Mouse (Mus musculus) adrenal gland, postnatal 0 days (tissue): ENCODE results near the gene Yeats2. TPM values are rescaled to one million over a fixed set of nuclear protein-coding genes. Genes with fewer than 3 reads are reported as not detected.

ENCODE experiments used
- polyA plus RNA-seq: library from polyadenylated mRNA; unstranded; fragments of >200 nt; fragmentation: Nextera tagmentation; extraction: Ambion mirVana; gene quantifications from 2 replicates; pipeline ENCODE4 v1.2.1, GENCODE M21; 2015

Gene Yeats2
- 8.0 and 12.0 TPM in 2 replicates for polyA plus RNA-seq

DNA sequence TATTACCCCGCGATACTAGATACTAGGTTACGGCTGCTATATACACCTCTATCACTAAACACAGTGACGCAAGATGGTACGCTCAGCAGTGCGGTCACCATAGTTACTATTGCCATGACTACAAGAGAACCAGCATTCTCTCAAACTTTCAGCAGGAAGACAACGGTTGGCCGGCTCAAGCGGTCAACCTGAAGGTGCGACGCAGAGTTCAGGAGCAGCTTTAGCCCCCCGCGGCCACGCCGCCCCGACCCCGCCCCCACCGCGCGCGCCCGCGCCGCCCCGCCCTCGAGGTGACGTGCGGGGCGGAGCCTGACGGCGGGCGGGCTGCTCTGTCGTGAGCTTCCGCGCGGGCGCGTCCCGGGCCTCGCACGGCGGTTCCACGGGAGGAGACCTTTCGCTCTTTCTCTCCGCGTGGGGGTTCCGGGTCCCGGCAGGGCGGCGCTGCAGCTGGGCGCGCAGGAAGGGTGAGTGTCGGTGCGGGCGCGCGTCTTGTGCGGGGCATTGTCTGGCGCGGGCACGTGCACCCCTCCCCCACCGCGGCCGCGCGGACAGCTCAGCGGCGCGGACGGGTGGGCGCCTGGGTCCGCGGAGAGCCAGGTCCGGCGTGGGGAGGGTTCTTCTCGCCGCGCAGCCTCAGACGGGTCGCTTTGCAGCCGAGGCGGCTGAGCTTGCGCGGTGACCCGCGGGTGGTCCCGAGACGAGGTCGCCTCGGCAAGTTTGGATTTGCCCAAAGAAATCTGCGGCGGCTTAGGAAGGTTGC, at the start of gene Yeats2:
Gene Yeats2, plus strand, starts transcription at position 292 of the 760 bp plus-strand sequence.

DNA sequence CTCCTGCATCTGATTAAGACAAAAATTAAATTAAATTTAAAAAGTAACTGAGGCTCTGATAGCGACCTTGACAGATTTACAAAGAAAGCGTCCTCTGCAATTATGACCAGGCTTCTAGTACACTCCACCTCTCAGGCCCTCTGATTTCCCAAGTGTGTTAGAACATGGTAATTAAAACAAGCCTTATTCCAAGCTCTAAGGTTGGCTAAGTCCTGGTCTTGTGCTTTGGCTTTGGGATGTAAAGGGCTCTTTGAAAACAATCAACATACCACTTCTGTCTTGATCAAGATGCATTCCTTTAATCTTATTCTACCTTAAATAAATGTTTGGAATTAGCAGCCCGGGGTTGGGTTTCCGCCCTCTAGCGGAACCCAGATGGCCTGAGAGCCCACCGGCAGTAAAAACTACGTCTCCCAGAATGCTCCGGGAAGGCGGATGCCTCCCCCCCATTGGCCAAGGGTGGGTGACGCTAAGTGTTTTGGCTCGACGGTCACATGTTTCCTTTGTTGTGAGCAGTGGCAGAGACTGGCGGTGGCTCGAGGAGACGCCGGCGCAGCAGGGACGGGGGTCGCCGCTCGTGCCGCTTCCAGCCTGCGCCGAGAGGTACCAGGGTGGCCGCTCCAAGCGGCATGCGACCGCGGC, 43.7 kb upstream of the Yeats2 start, which contains the start of gene Klhl24:
Gene Klhl24, plus strand, starts transcription at position 474 of the 642 bp plus-strand sequence.

DNA sequence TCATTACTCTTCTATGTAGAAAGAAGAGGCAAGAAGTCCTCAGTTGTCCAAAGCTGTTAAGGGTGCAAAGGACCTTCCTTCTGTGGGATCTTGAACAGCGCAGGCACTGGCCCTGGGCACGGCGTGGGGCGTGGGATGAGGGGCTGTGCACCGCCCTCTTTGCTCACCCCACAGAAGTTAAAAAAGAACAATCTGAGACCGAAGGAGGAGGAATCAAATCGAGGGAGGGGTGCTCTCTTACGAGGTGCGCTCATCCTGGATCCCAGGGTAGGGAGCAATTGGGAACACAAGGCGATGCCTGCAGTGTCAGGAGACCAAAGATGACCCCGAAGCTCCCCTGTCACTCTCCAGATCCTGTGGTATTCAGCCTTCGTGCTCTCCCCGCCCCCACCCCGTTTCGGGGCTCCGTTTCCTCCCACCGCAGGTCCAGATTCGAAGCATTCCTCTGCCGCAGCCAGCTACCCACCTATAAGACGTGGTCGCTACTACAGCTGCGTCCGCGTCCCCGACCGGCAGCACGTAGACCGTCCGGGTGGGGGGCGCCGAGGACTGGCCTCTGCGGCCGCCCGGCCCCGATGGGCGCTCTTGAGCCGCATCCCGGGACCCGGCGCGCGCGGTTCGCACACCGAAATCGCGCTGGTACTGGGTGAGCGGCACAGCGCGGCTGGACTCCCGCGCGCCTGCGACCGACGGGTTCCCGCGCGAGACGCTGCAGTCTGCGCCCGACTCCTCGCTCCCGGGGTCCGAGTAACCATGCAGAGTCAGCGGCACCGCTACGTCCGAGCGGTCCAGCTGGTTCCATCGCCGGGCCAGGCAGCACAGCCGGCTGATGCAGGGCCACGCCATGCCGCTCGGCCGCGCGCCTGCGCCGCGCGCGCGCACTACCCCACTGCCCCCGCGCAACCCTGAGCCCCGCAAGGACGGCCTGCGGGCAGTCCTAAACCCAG, 99.9 kb downstream of the Yeats2 start, which contains the start of gene Map6d1:
Gene Map6d1, minus strand, starts transcription at position 891 of the 947 bp plus-strand sequence.

Other genes starting within 250 kb of the Yeats2 start
- 7.2 and 9.1 TPM in 2 replicates for gene Klhl6, start 158.0 kb upstream of the Yeats2 start, polyA plus RNA-seq
- 27.7 and 39.3 TPM in 2 replicates for gene Klhl24, start 43.5 kb upstream of the Yeats2 start, polyA plus RNA-seq
- 0.30 and 1.2 TPM in 2 replicates for gene Map6d1, start 100.3 kb downstream of the Yeats2 start, polyA plus RNA-seq
- gene Parl, start 161.3 kb downstream of the Yeats2 start, polyA plus RNA-seq = 69.3 and 116 TPM in 2 replicates
- 0.08 TPM in 1 of 2 replicates, not detected in the other for gene Cyp2ab1, start 184.3 kb downstream of the Yeats2 start, polyA plus RNA-seq